Comparison of ENCODE assay signal across 1 mouse cellular context in genomic region chr7:100492391-100493116, GRCm38 (mm10).
TF ChIP-seq lines count a peak whose summit lies in the region.

No protein-coding gene starts in this region.

TF ChIP-seq in MEL, 35 proteins besides CTCF, POLR2A, EP300 and RAD21 (continued from another document):
- TF ChIP-seq GATA1 (IDR thresholded peaks at IDR 0.05; ENCODE audit: low read depth, low read length): peak; percentile 73
- no peak for TF ChIP-seq GABPA (IDR thresholded peaks at IDR 0.05; ENCODE audit: low read depth, low read length)
- TF ChIP-seq NELFE (IDR thresholded peaks at IDR 0.05; ENCODE audit: low read depth, low read length): no peak
- no peak for TF ChIP-seq USF2 (IDR thresholded peaks at IDR 0.05; ENCODE audit: borderline replicate concordance in 1 of 2, insufficient read depth in 1 of 2, low read depth in 1 of 2, low read length in 2 of 2)
- TF ChIP-seq MEF2A (IDR thresholded peaks at IDR 0.05; ENCODE audit: extremely low read depth, insufficient replicate concordance, low read depth, low read length, poor library complexity, severe bottlenecking): no peak
TF ChIP-seq in MEL: peak in this region for 11.
